Mouse (Mus musculus) lung, adult 2 months (tissue): ENCODE data around the gene Cntnap2. TPM values are rescaled to one million over a fixed set of nuclear protein-coding genes. Genes with fewer than 3 reads are reported as not detected.

Source experiments
- DNase-seq: peaks from one replicate; pipeline ENCODE4 v3.0.0; 2022
- H3K4me1 ChIP-seq: fragments of 200-500 bp; 2 replicates; pipeline ENCODE4 v1.6.1; 2011; ENCODE audit warnings: low read length; ENCODE audit not compliant: control insufficient read depth, insufficient read depth
- H3K4me3 ChIP-seq: fragments of 200-500 bp; replicated peaks from 2 replicates; pipeline ENCODE3; 2011; ENCODE audit warnings: low read depth, mild to moderate bottlenecking, control low read depth, low read length; ENCODE audit errors: extremely low read depth
- CTCF ChIP-seq: fragments of 200-500 bp; IDR thresholded peaks from 2 replicates; pipeline ENCODE4 v1.5.1; 2011; ENCODE audit warnings: mild to moderate bottlenecking, low read length, control low read depth; ENCODE audit not compliant: insufficient read depth
- POLR2A ChIP-seq: fragments of 200-500 bp; IDR thresholded peaks from 2 replicates; pipeline ENCODE4 v1.6.1; 2011; ENCODE audit warnings: low read depth, mild to moderate bottlenecking, control low read depth, low read length, borderline replicate concordance; ENCODE audit errors: extremely low read depth
- WGBS: fragments of 180-500 bp; shearing (Covaris S2); methylation state at CpG from one replicate; pipeline ENCODE4 v1.1.7; 2018; 5-methylcytosine and 5-hydroxymethylcytosine counted together
- polyA plus RNA-seq: library from polyadenylated mRNA; depleted of rRNA; stranded (reverse); fragments of >200 nt; gene quantifications from 2 replicates; pipeline ENCODE4 v1.2.3, GENCODE M21; 2012

The Cntnap2 gene
- polyA plus RNA-seq, 1 experiment, result not detected

GRCm38 (mm10) chr6:47227601-47228000 lies 2168.4 kb downstream of the Cntnap2 start:
- Histone ChIP-seq H3K4me3 (no peak overlapping the region), H3K4me1 (no peaks in the 10 kb centered on the region)
- DNase-seq, result no peak
- 61% methylated on average over 3 of the region's 3 CpGs for WGBS
- no peak for TF ChIP-seq CTCF
- no peak for TF ChIP-seq POLR2A

- no peak overlapping the region for H3K4me3 ChIP-seq
- H3K4me1 ChIP-seq, result no peaks in the 10 kb centered on the region
- DNase-seq, result no peak
- 62% methylated on average over 7 of the region's 7 CpGs for WGBS
- TF ChIP-seq CTCF (no peak), POLR2A (no peak)
Observed at GRCm38 (mm10) chr6:47228676-47229317, 2169.6 kb downstream of the Cntnap2 start.

GRCm38 (mm10) chr6:47231513-47231912 lies 2172.4 kb downstream of the Cntnap2 start:
- no peak for TF ChIP-seq POLR2A
- no peak for DNase-seq
- H3K4me1 ChIP-seq, result no peaks in the 10 kb centered on the region
- no peak overlapping the region for H3K4me3 ChIP-seq
- 72% methylated on average over 6 of the region's 6 CpGs for WGBS

- Histone ChIP-seq H3K4me1 (no peaks in the 10 kb centered on the region), H3K4me3 (no peak overlapping the region)
- DNase-seq, result no peak
- WGBS, result 64% methylated on average over 3 of the region's 3 CpGs
- TF ChIP-seq CTCF (no peak), POLR2A (no peak)
Observed at GRCm38 (mm10) chr6:47239376-47239921, 2180.3 kb downstream of the Cntnap2 start.

GRCm38 (mm10) chr6:47241379-47241778 lies 2182.2 kb downstream of the Cntnap2 start:
- TF ChIP-seq CTCF (no peak), POLR2A (no peak)
- Histone ChIP-seq H3K4me3 (no peak overlapping the region), H3K4me1 (no peaks in the 10 kb centered on the region)
- no peak for DNase-seq

- no peak for DNase-seq
- Histone ChIP-seq H3K4me3 (no peak overlapping the region), H3K4me1 (no peaks in the 10 kb centered on the region)
- WGBS, result 29% methylated on average over 6 of the region's 6 CpGs
- TF ChIP-seq POLR2A, result no peak
- no peak for TF ChIP-seq CTCF
Observed at GRCm38 (mm10) chr6:47243863-47244606, 2184.9 kb downstream of the Cntnap2 start.

GRCm38 (mm10) chr6:47244642-47245041 lies 2185.5 kb downstream of the Cntnap2 start:
- Histone ChIP-seq H3K4me3 (no peak overlapping the region), H3K4me1 (no peaks in the 10 kb centered on the region)
- TF ChIP-seq CTCF (no peak), POLR2A (no peak)
- DNase-seq, result no peak
- 43% methylated on average over 7 of the region's 7 CpGs for WGBS

- no peak for DNase-seq
- H3K4me3 ChIP-seq, result no peak overlapping the region
- no peak for TF ChIP-seq POLR2A
- no peak for TF ChIP-seq CTCF
- WGBS, result 71% methylated on average over 2 of the region's 2 CpGs
- H3K4me1 ChIP-seq, result no peaks in the 10 kb centered on the region
Observed at GRCm38 (mm10) chr6:47255270-47255669, 2196.1 kb downstream of the Cntnap2 start.

- Histone ChIP-seq H3K4me3 (no peak overlapping the region), H3K4me1 (no peaks in the 10 kb centered on the region)
- TF ChIP-seq POLR2A (no peak), CTCF (no peak)
- DNase-seq, result no peak
- whole genome bisulfite sequencing, result 74% methylated on average over 4 of the region's 4 CpGs
Observed at GRCm38 (mm10) chr6:47256227-47256887, 2197.2 kb downstream of the Cntnap2 start.

- H3K4me1 ChIP-seq, result no peaks in the 10 kb centered on the region
- TF ChIP-seq CTCF (no peak), POLR2A (no peak)
- WGBS, result 58% methylated on average over 3 of the region's 3 CpGs
- no peak for DNase-seq
- no peak overlapping the region for H3K4me3 ChIP-seq
Observed at GRCm38 (mm10) chr6:47256918-47257506, 2197.9 kb downstream of the Cntnap2 start.
